Comparison of ENCODE assay signal across 11 mouse cellular contexts in the genomic region with DNA sequence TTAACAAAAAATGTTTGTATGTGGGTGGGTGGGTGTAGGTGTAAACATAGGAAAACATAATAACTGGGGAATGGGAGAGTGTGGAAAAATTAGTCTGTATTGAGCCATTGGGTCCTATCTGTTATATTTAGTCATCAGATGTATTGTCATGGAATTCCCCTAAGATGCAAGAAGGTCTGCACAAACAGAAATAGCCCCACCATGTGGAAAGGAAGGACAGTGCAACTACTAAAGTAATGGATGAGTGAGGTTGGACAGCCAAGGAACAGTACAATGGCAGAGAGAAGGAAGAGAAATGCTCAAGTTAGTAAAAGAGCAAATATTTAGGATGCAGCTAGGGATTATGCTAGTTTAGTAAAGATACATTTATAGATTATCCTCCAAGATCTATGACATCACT. TPM values are rescaled to one million over a fixed set of nuclear protein-coding genes. Genes with fewer than 3 reads are reported as not detected.
DNase-seq lines count a peak whose midpoint lies in the region; ATAC-seq and TF ChIP-seq lines count a peak whose summit lies in the region.
"Had no signal": no experiment of that assay in that cellular context is flagged by ENCODE, and none has a peak within 500 bp of the region (broad histone marks: within the 10 kb centered on the region; RNA-seq: fewer than 3 reads in every experiment).

No protein-coding gene starts in this region.

- H3K4me2 ChIP-seq in hindbrain, postnatal 0 days (ENCODE audit: low read depth, low read length): no peak overlapping the region

- H3K27ac ChIP-seq in hindbrain, postnatal 0 days: no peak overlapping the region
- no peak overlapping the region for H3K27ac ChIP-seq in hindbrain, embryonic 10.5 days
- H3K27ac ChIP-seq: macrophage had no signal

- H3K4me1 ChIP-seq in hindbrain, postnatal 0 days (ENCODE audit: insufficient read depth, low read length): no peaks in the 10 kb centered on the region
- H3K4me1 ChIP-seq in hindbrain, embryonic 10.5 days (replicated peaks): no peaks in the 10 kb centered on the region

- peak; percentile 10 for DNase-seq in hindbrain, postnatal 0 days (ENCODE audit: low spot score)
- DNase-seq in hindbrain, embryonic 10.5 days (ENCODE audit: low spot score): no peak
- peak; percentile 17 for DNase-seq in CD4-positive helper T cell, adult 2 months (ENCODE audit: low read depth, low spot score)
- peak; percentile 12 for DNase-seq in MEL-GATA-1-ER (ENCODE audit: extremely low read depth, low read depth)
- no peak for DNase-seq in right cerebral cortex, adult 18-20 months
- no peak for DNase-seq in layer of hippocampus, adult 18-20 months (ENCODE audit: low spot score in 2 of 2)
- DNase-seq in kidney, adult 11 months: no peak
- DNase-seq: gastrocnemius, postnatal 25 days; kidney, postnatal 14 days had no signal

- no peaks in the 10 kb centered on the region for H3K27me3 ChIP-seq in hindbrain, postnatal 0 days (ENCODE audit: insufficient read depth, low read length)
- H3K27me3 ChIP-seq in hindbrain, embryonic 10.5 days (ENCODE audit: insufficient read depth, poor library complexity, severe bottlenecking): no peaks in the 10 kb centered on the region

- H3K36me3 ChIP-seq in hindbrain, postnatal 0 days (ENCODE audit: insufficient read depth, low read length): no peaks in the 10 kb centered on the region
- H3K36me3 ChIP-seq in hindbrain, embryonic 10.5 days: peaks cover 100% of the 10 kb centered on the region

- no peak overlapping the region for H3K9ac ChIP-seq in hindbrain, postnatal 0 days (replicated peaks; ENCODE audit: low read length)

- H3K4me3 ChIP-seq in hindbrain, postnatal 0 days (ENCODE audit: low read length): no peak overlapping the region
- H3K4me3 ChIP-seq in hindbrain, embryonic 10.5 days: no peak overlapping the region

- H3K9me3 ChIP-seq in hindbrain, postnatal 0 days (ENCODE audit: low read length): no peaks in the 10 kb centered on the region
- H3K9me3 ChIP-seq in hindbrain, embryonic 10.5 days: no peaks in the 10 kb centered on the region

- ATAC-seq in hindbrain, postnatal 0 days: no peak
- peak; percentile 68 for ATAC-seq in granulocyte monocyte progenitor cell, adult 5-6 weeks (replicated peaks; ENCODE audit: poor library complexity, severe bottlenecking)

- peak; percentile 62 for TF ChIP-seq CTCF in hindbrain, postnatal 0 days (IDR thresholded peaks at IDR 0.05; ENCODE audit: low read depth)

RNA-seq across cellular contexts. Expression of a gene that starts 33.4 kb away (rescaled TPM):
- total RNA-seq in hindbrain, postnatal 0 days (2014; rRNA removed): 3.6 and 7.1 TPM in 2 replicates
- polyA plus RNA-seq in hindbrain, postnatal 0 days (2015; fragmentation: Nextera tagmentation; extraction: Ambion mirVana): 3.9 and 4.5 TPM in 2 replicates
- polyA plus RNA-seq in hindbrain, embryonic 10.5 days (2016; fragmentation: Nextera tagmentation; extraction: Ambion mirVana): 17.2 and 32.2 TPM in 2 replicates
- total RNA-seq in granulocyte monocyte progenitor cell, adult 5-6 weeks (2014; fragmentation: Nextera tagmentation): 25.4 and 28.0 TPM in 2 replicates
- total RNA-seq in granulocyte monocyte progenitor cell, adult 5-6 weeks (2017): 65.1 and 74.5 TPM in 2 replicates
- total RNA-seq in layer of hippocampus, adult 18-20 months (2021): 1 to 10 TPM; 2.1 to 2.2 TPM

RNA-seq across cellular contexts. Expression of a gene that starts 35.3 kb away (rescaled TPM):
- 3.1 and 4.0 TPM in 2 replicates for total RNA-seq in hindbrain, postnatal 0 days (2014; rRNA removed)
- 7.2 and 8.3 TPM in 2 replicates for polyA plus RNA-seq in hindbrain, postnatal 0 days (2015; fragmentation: Nextera tagmentation; extraction: Ambion mirVana)
- 3.5 and 5.0 TPM in 2 replicates for polyA plus RNA-seq in hindbrain, embryonic 10.5 days (2016; fragmentation: Nextera tagmentation; extraction: Ambion mirVana)
- total RNA-seq in granulocyte monocyte progenitor cell, adult 5-6 weeks (2014; fragmentation: Nextera tagmentation): not detected in 2 replicates
- 0.86 TPM in 1 of 2 replicates, not detected in the other for total RNA-seq in granulocyte monocyte progenitor cell, adult 5-6 weeks (2017)
- 1 to 10 TPM; 5.4 to 6.3 TPM for total RNA-seq in layer of hippocampus, adult 18-20 months (2021)
- polyA plus RNA-seq: macrophage had no signal

Comparison
In these comparisons a context has a peak if more than half of its experiments do, and no peak if none do; other contexts are left out.
1. DNase-seq: peak in hindbrain, postnatal 0 days (single experiment), CD4-positive helper T cell, adult 2 months (single experiment) and MEL-GATA-1-ER (single experiment); none in hindbrain, embryonic 10.5 days (single experiment), right cerebral cortex, adult 18-20 months (single experiment), layer of hippocampus, adult 18-20 months (0 of 2) and kidney, adult 11 months (single experiment).